Mouse (Mus musculus) E14TG2a.4 (cell line): ENCODE results near the gene Cdk19.

Source experiments
- CTCF ChIP-seq: conservative IDR thresholded peaks from 2 replicates; pipeline ENCODE4 v1.5.1; 2014; ENCODE audit warnings: low read length
- NANOG ChIP-seq: IDR thresholded peaks from 2 replicates; pipeline ENCODE4 v1.6.1; 2014; ENCODE audit warnings: borderline replicate concordance, low read length, mixed read lengths

GRCm38 (mm10) chr10:40354556-40354955 is 15.2 kb downstream of the Cdk19 start:
- TF ChIP-seq CTCF, result no peak
- TF ChIP-seq NANOG, result no peak
